Mouse (Mus musculus) megakaryocyte, embryonic 14.5 days (primary cell): ENCODE results near the gene Jaml.

Source experiments
- FLI1 ChIP-seq: IDR thresholded peaks from 2 replicates; pipeline ENCODE4 v1.6.1; 2012; ENCODE audit warnings: low read length, inconsistent platforms, mixed read lengths
- GATA1 ChIP-seq: IDR thresholded peaks from 3 replicates; pipeline ENCODE4 v1.6.1; 2012; ENCODE audit warnings: mixed read lengths, low read length, inconsistent platforms, borderline replicate concordance

DNA sequence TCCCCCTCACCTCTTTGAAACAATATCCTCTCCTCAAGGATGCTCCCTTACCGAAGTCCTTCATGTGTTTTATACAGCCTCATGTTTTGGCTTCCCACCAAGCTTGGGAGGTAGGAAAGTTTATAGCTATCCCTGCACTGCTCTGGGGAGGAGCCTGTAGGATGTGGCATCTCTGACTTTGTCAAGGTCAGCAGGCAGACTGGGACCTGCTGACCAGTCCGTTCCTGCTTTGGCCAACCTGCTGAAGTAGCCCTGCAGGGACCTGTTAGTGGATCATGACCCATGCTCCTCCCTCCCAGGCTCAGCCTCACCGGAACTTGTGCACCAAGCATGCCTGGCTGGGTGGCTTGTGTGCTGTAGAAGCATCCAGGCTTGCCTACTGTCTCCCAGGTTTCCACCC lies 63.7 kb downstream of the Jaml start:
- TF ChIP-seq GATA1 (no peak), FLI1 (no peak)
